Mouse (Mus musculus): ENCODE data around the gene Pds5b.
"Not testable (repeated sequence)": the region's sequence is repeated elsewhere in the genome, so short reads cannot be mapped to it uniquely, and the experiment has no call there.

Gene Pds5b

DNA sequence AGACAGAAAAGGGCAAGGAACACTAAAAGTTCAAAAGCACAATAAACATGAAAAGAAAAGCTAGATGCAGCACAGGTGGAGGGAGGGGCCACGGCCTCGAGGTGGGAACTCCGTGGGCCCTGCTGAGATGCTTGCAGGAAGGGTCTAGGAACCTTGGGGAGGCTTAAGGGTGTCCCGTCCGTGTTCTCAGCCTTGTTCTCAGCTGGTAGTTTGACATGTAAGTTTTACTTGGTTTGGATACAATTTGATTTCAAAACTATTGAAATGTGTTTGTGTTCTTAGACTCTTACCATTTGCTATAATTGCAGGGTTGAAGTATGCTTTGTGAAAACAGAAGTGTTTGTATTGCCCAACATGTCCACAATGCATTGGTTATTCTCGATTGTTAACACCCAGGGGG is 149.2 kb downstream of the Pds5b start:
- no peak for DNase-seq (ENCODE audit: low read depth, low spot score)

DNA sequence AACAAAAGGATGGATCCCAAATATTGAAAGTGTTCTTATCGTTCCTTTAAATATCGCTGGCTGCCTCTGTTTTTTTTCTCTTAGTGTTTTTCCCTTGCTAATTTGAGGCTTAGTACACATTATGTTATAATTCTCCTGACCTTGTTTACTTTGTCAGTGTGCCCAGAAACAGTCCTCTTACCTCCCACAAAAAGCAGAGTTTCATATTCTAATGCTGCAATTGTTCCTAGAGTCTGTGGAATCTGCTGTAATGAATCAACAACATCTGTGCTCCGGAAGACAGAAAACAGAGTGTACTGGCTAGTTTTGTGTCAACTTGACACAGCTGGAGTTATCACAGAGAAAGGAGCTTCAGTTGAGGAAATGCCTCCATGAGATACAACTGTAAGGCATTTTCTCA is 149.8 kb downstream of the Pds5b start:
- no peak for DNase-seq (ENCODE audit: low read depth, low spot score)

DNA sequence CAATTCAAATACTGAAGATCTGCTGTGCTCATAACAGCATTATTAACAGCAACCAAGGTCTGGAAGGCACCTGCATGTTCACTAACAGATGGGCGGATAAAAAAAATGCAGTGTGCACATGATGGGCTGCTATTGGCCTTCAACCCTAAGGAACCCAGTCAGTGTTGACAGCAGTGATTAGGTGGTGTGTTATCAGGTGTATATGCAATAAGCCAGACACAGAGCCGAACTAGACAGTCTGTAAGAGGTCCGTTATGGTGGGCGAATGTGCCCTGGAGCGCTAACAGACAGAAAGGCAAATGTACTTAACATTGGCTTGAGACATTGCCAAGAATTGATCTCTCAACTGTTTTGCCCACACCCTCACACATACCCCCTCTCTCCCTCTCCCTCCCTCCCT is 156.0 kb downstream of the Pds5b start:
- DNase-seq (ENCODE audit: low read depth, low spot score): peak; percentile 44

DNA sequence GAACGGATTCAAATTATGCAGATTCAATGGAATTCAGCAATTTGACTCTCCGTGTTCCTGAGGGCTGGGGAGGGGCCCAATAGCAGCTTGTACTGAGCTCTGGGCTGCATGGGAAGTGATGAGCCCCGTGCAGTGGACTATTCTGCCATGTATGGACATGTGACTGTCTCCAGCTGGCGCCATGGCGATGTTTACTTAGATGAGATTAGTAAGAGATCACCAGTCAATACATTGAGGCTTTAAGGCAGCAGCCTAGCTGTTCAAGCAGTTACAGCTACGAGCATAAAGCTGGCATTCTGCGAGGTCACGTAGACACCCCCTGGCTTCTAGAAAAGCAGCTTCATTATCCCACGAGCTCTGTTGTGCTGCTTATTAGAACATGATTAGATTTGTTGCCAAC is 157.2 kb downstream of the Pds5b start:
- no peak for DNase-seq (ENCODE audit: low read depth, low spot score)

DNA sequence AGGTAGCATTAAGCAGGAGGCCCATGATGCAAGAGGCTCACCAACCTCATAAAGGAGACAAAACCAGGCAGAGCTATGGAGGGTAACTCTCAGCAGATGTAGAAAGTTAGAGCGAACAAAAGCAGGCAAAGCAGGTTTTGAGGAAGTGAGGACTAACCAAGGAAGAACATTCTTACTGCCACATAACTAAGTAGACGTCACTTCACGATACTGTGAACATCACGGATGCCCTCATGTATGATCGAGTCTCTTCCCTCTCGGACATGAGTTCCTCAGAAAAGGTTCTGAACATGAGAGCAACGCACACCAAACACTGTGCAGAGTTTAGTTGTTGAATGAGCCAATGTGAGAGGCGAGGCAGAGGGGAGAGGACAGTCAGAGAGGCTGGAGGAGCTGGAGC is 163.2 kb downstream of the Pds5b start:
- DNase-seq (ENCODE audit: low read depth, low spot score): no peak

DNA sequence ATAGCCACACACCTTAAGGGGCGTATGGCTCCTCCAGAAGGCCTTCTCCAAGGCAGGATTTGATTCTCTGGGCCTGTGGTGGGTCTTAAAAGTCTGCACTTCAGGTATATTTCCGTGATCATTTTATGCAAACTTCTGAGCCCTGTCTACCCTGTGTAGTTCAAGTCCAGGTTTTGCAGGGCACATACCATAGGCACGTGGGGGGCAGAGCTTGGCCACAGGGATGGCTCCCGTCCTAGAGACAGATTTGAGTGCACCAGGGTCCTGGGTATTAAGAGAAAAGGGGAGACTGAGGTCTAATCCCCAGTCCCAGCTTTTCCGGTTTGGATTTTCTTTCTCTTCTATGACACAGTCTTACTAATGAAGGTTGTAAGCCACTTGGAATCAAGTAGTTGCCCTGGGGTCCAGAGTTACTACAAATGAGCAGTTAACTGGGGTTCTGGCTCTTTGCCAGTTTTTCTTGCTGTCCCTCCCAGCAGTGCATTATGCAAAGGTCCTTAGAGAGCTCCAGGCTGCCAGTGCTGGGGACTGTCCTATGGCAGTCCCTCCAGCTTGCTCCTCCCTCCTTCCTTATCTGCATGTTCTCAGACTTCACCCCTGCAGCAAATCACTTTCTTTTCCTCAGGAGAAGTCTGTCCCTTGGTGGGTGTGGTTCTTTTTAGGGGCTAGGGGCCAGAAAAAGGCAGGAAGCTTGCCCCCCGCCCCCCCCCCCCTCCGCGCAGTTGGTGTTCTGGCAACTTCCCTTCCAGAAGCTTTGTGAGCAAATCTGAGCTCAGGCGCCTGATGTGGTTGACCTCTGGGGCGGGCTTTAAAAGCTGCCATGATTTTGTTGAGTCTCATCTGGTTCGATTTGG is 166.4 kb downstream of the Pds5b start:
- peak; percentile 89 for DNase-seq (ENCODE audit: low read depth, low spot score)

DNA sequence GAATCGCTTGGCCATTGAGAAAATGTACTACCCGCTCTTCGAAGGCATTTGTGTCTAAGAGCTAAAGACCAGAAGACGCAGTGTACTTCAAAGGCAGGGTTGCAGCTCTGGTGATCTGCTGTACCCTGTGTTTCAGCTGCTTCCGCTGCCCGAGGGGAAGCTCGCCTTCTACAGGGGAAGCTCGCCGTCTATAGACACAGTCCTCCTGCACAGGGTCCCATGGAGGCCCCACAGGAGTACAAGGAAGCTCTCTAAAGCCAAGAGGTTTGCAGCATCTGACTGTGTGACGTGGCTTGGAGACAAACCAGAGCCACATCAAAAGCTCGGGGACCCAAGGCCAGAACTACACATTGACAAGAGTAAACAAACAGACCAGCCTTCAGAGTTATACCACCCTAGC is 167.1 kb downstream of the Pds5b start:
- peak; percentile 34 for DNase-seq (ENCODE audit: low read depth, low spot score)

DNA sequence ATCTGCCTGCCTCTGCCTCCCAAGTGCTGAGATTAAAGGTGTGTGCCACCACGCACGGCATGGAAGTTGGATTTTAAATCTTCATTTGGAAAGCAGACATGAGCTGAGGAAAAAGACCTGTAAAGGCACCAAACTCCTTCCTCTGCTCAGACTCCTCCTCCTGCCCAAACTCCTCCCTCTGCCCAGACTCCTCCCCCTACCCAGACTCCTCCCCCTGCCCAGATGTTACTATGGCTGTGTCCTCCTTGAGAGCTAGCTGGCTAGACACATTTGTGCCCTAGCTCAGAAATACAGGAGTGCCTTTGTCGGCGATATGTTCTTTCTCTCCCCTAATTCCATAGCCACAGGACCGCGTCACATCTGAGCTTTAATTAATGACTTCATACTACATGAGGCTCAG is 172.4 kb downstream of the Pds5b start:
- DNase-seq (ENCODE audit: low read depth, low spot score): no peak

DNA sequence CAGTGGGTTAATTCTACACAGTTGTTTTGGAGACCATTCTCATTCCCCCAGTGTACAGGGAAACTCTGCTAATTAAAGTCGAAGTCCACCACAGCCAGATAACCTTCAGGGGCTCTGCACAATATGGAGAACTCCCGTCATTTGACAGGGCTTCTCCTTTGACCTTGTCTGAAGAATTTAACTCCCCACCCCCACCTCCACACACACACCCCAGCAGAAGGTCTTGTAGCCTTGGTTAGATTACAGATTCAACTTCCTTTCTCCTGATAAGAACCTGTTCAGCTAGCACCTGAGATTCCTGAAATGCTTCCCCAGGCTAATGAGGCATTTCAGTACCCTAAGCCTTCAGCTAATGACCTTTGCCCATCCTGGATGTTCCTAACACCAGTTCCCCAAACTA is 177.3 kb downstream of the Pds5b start:
- DNase-seq (ENCODE audit: low read depth, low spot score): no peak

DNA sequence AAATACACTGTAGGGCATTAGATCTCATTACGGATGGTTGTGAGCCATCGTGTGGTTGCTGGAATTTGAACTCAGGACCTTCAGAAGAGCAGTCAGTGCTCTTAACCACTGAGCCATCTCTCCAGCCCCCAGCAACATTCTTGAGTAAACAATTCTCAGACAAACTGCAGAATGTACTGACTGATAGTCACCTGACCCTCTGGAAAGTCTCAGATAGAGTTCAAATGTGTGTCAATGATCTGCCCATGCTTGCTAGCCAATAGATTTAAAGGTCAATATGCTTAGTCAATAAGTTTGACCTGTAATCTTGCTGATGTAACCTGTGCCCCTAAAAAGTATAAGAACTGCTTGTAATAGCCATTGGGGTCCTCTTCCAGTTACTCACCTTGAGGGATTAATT is 178.6 kb downstream of the Pds5b start:
- not testable (repeated sequence) for DNase-seq (ENCODE audit: low read depth, low spot score)

DNA sequence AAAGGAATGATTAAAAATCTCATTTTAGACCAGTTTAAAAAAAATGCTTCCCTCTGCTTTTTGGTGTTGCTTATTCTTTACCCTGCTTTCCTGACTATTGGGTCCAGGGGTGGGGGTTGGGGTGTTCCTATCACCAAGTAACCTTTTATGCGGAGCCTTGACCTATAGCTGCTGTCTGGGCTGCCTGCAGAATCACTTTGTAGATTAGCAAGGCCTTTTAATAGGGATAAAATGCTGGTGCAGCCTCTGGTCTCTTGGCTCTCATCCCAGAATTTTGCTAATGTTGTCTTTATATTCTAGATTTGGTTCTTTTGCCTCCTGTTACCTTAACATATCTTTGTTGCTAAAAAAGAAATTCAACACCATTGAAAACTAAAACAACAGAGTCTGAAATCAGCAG is 181.0 kb downstream of the Pds5b start:
- DNase-seq (ENCODE audit: low read depth, low spot score): no peak

DNA sequence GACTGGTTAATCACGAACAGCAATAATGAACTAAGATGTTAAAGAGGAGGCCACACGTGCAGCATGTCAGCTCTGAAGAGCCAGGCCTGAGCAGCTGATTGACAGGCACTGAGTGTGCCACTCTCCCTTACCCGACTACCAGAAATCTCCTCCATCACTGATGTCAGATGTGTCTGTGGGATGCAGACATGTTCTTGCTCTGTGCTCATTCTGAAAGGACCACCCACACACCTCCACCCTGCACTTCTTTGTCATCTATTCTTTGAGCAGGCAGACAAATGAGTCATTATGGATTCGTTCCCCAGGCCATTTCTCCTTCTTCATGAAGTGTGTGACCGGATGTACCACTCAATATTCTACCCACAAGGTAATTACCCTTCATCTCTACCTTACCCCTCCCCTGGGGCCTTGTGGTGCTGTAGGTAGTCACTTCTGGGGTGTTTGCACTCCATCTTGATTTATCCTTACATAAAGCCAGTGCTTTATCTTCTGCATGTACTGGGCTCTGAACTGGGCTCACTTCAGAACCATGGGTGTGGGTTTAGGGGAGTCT is 186.2 kb downstream of the Pds5b start:
- no peak for DNase-seq (ENCODE audit: low read depth, low spot score)

Measured in forelimb bud, embryonic 11.5 days (tissue).